Mouse (Mus musculus): ENCODE measurements around the gene Rtkn. TPM values are rescaled to one million over a fixed set of nuclear protein-coding genes. Genes with fewer than 3 reads are reported as not detected.
A peak's percentile ranks its signal among the peaks of the same experiment; 100 is the strongest.

Gene Rtkn
- polyA plus RNA-seq, 1 experiment from 2014 or later = 18.0 TPM

DNA sequence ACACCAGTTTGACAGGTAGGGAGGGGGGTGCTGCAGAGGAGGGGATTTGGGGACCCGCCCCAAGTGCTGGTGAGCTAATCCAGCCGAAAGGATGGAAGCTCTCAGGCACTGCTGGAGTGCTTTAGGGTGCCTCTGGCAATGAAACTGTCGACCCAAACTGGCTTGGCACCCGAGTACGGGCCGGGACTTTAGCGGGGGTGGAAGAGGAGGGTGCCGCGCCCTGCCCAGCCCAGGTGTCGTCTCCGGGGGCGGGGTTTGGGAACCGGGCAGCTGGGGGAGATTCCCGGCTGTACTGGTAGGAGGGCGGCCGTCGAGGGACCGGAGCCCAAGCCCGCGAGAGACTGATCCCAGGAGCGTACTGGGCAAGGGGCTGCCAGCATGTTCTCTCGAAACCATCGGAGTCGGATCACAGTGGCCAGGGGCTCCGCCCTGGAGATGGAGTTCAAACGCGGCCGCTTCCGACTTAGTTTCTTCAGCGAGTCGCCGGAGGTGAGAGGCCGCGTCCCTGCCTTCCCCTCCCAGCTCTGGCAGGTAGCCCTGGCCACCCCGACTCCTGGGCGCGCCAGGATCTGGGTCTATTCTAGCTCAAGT, 403 bp downstream of the Rtkn start:
- H3K36me3 ChIP-seq (ENCODE audit: control insufficient read depth, insufficient read depth, low read length) = no peaks in the 10 kb centered on the region; the same call in 1 of the 2 replicates
- ATAC-seq (ENCODE audit: low FRiP score, low TSS enrichment) = no peak
- 2% methylated on average over 37 of the region's 37 CpGs for WGBS
- H3K9ac ChIP-seq (ENCODE audit: low read depth, low read length) = peak overlapping the region; percentile 89
- H3K9me3 ChIP-seq (ENCODE audit: control insufficient read depth, low read length) = no peaks in the 10 kb centered on the region
- H3K4me1 ChIP-seq (ENCODE audit: control insufficient read depth, insufficient read depth, low read length) = peaks cover 34% of the 10 kb centered on the region
- no peaks in the 10 kb centered on the region for H3K27me3 ChIP-seq (ENCODE audit: control insufficient read depth, insufficient read depth, low read length)
- peak overlapping the region; percentile 74 for H3K4me2 ChIP-seq (replicated peaks; ENCODE audit: low read depth, low read length)
- peak overlapping the region; percentile 66 for H3K4me3 ChIP-seq (ENCODE audit: low read length)
- peak overlapping the region; percentile 99 for H3K27ac ChIP-seq (ENCODE audit: low read depth, low read length)

GRCm38 (mm10) chr6:83136291-83136880, 1.1 kb downstream of the Rtkn start:
- Histone ChIP-seq H3K4me2 (replicated peaks; ENCODE audit: low read depth, low read length) (peak overlapping the region; percentile 74), H3K27me3 (ENCODE audit: control insufficient read depth, insufficient read depth, low read length) (no peaks in the 10 kb centered on the region), H3K4me1 (ENCODE audit: control insufficient read depth, insufficient read depth, low read length) (peaks cover 28% of the 10 kb centered on the region), H3K4me3 (ENCODE audit: low read length) (peak overlapping the region; percentile 66), H3K9me3 (ENCODE audit: control insufficient read depth, low read length) (no peaks in the 10 kb centered on the region), H3K36me3 (ENCODE audit: control insufficient read depth, insufficient read depth, low read length) (no peaks in the 10 kb centered on the region; the same call in 1 of the 2 replicates), H3K27ac (ENCODE audit: low read depth, low read length) (peak overlapping the region; percentile 99), H3K9ac (ENCODE audit: low read depth, low read length) (peak overlapping the region; percentile 89)
- WGBS = 14% methylated on average over 5 of the region's 5 CpGs
- peak; percentile 7; the same call in 1 of the 2 replicates for ATAC-seq (ENCODE audit: low FRiP score, low TSS enrichment)

DNA sequence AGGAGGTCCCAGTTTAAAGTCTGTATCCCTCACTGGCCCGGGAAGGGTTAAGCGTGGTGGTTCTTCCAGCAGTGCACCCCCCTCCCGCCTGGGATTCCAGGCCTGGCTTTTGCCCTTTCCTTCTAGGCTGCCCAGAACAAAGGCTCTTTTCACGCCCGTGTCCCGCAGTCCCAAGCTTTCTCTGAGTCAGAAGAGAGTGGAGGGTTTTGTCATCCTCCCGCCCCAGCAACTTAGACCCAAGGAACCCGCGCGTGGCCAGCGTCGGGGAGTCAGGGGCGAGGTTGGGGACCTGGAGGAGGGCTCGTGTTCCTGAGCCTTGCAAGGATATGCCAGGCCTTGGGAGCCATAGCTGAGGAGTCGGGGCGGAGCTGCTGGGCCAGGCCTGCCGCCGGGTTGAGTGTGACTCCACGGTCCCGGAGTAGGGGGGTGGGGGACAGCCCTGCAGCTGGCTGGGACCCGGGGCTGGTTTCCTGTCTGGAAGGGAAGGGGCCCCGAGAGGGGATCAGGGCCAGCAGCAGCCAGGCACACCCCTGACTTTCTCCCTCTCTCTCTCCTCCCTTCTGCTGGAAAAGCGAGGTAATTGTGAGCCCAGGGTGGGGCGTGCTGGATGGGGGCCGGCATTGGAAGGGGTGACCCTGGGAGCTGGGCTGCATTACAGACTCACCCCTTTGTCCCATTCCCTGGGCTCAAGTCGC, 1.8 kb downstream of the Rtkn start:
- H3K9me3 ChIP-seq (ENCODE audit: control insufficient read depth, low read length) = no peaks in the 10 kb centered on the region
- no peaks in the 10 kb centered on the region for H3K27me3 ChIP-seq (ENCODE audit: control insufficient read depth, insufficient read depth, low read length)
- no peaks in the 10 kb centered on the region; the same call in 1 of the 2 replicates for H3K36me3 ChIP-seq (ENCODE audit: control insufficient read depth, insufficient read depth, low read length)
- under 1% methylated on average over 25 of the region's 26 CpGs for WGBS
- H3K9ac ChIP-seq (ENCODE audit: low read depth, low read length) = peak overlapping the region; percentile 89
- peak; percentile 76 for ATAC-seq (ENCODE audit: low FRiP score, low TSS enrichment)
- peaks cover 33% of the 10 kb centered on the region for H3K4me1 ChIP-seq (ENCODE audit: control insufficient read depth, insufficient read depth, low read length)
- peak overlapping the region; percentile 74 for H3K4me2 ChIP-seq (replicated peaks; ENCODE audit: low read depth, low read length)
- H3K4me3 ChIP-seq (ENCODE audit: low read length) = peak overlapping the region; percentile 66
- peak overlapping the region; percentile 99 for H3K27ac ChIP-seq (ENCODE audit: low read depth, low read length)

DNA sequence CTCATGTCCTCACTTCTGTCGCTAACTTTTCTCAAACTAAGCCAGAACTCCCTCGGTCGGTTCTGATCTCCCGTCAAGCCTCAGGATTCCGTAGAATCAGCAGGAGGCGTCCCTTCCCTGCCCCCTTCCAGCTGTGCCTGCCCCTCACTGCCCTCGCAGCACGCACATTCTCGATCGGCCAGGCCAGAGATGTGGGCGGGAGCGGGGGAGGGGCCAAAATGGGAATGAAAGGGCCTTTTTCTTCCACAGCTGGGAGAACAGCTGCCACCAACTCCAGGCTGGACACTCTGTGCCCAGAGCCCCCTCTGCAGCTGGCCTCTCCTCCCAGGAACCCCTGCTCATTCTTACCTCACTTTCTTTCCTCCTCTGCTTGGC, 2.3 kb downstream of the Rtkn start:
- H3K4me1 ChIP-seq (ENCODE audit: control insufficient read depth, insufficient read depth, low read length) = peaks cover 38% of the 10 kb centered on the region
- no peaks in the 10 kb centered on the region for H3K9me3 ChIP-seq (ENCODE audit: control insufficient read depth, low read length)
- H3K36me3 ChIP-seq (ENCODE audit: control insufficient read depth, insufficient read depth, low read length) = no peaks in the 10 kb centered on the region; the same call in 1 of the 2 replicates
- peak overlapping the region; percentile 66 for H3K4me3 ChIP-seq (ENCODE audit: low read length)
- ATAC-seq (ENCODE audit: low FRiP score, low TSS enrichment) = peak; percentile 84
- under 1% methylated on average over 12 of the region's 12 CpGs for WGBS
- no peaks in the 10 kb centered on the region for H3K27me3 ChIP-seq (ENCODE audit: control insufficient read depth, insufficient read depth, low read length)
- peak overlapping the region; percentile 89 for H3K9ac ChIP-seq (ENCODE audit: low read depth, low read length)
- H3K27ac ChIP-seq (ENCODE audit: low read depth, low read length) = peak overlapping the region; percentile 99
- peak overlapping the region; percentile 74 for H3K4me2 ChIP-seq (replicated peaks; ENCODE audit: low read depth, low read length)

- Histone ChIP-seq H3K4me3 (ENCODE audit: low read length) (peak overlapping the region; percentile 66), H3K4me1 (ENCODE audit: control insufficient read depth, insufficient read depth, low read length) (peaks cover 38% of the 10 kb centered on the region), H3K27me3 (ENCODE audit: control insufficient read depth, insufficient read depth, low read length) (no peaks in the 10 kb centered on the region), H3K9ac (ENCODE audit: low read depth, low read length) (peak overlapping the region; percentile 89), H3K9me3 (ENCODE audit: control insufficient read depth, low read length) (no peaks in the 10 kb centered on the region), H3K27ac (ENCODE audit: low read depth, low read length) (peak overlapping the region; percentile 99), H3K36me3 (ENCODE audit: control insufficient read depth, insufficient read depth, low read length) (peaks cover 2% of the 10 kb centered on the region; the same call in 1 of the 2 replicates), H3K4me2 (replicated peaks; ENCODE audit: low read depth, low read length) (peak overlapping the region; percentile 74)
- under 1% methylated on average over 11 of the region's 11 CpGs for WGBS
- ATAC-seq (ENCODE audit: low FRiP score, low TSS enrichment) = peak; percentile 51
These were observed 2.8 kb downstream of the Rtkn start for GRCm38 (mm10) chr6:83138056-83138455.

DNA sequence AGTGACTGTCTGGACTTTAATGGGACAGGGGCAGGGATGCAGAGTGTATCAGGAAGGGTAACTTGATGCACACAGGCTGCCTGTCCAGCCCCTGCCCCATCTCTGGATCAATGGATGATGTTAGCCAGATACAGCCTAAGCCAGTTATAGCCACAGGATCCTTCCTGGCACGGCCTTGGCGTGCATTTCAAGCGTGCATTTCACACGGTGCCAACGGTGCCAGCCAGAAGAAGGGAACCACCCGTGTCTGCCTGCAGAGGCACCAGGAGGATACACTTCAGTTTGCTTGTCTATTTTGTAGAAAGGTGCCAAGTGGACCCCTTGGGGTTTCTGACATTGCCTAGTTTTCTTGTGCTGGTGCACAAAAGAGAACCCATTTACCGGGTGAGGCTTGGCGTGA, 4.8 kb downstream of the Rtkn start:
- Histone ChIP-seq H3K9ac (ENCODE audit: low read depth, low read length) (no peak overlapping the region), H3K4me3 (ENCODE audit: low read length) (no peak overlapping the region), H3K27me3 (ENCODE audit: control insufficient read depth, insufficient read depth, low read length) (no peaks in the 10 kb centered on the region), H3K4me2 (replicated peaks; ENCODE audit: low read depth, low read length) (no peak overlapping the region), H3K4me1 (ENCODE audit: control insufficient read depth, insufficient read depth, low read length) (peaks cover 32% of the 10 kb centered on the region), H3K36me3 (ENCODE audit: control insufficient read depth, insufficient read depth, low read length) (peaks cover 3% of the 10 kb centered on the region; the same call in 1 of the 2 replicates), H3K27ac (ENCODE audit: low read depth, low read length) (no peak overlapping the region), H3K9me3 (ENCODE audit: control insufficient read depth, low read length) (no peaks in the 10 kb centered on the region)
- 96% methylated on average over 8 of the region's 8 CpGs for WGBS
- no peak for ATAC-seq (ENCODE audit: low FRiP score, low TSS enrichment)

GRCm38 (mm10) chr6:83141636-83142035, 6.4 kb downstream of the Rtkn start:
- Histone ChIP-seq H3K4me1 (ENCODE audit: control insufficient read depth, insufficient read depth, low read length) (peaks cover 24% of the 10 kb centered on the region), H3K4me2 (replicated peaks; ENCODE audit: low read depth, low read length) (peak overlapping the region; percentile 61), H3K36me3 (ENCODE audit: control insufficient read depth, insufficient read depth, low read length) (peaks cover 3% of the 10 kb centered on the region; the same call in 1 of the 2 replicates), H3K27ac (ENCODE audit: low read depth, low read length) (no peak overlapping the region), H3K9ac (ENCODE audit: low read depth, low read length) (no peak overlapping the region), H3K27me3 (ENCODE audit: control insufficient read depth, insufficient read depth, low read length) (no peaks in the 10 kb centered on the region), H3K4me3 (ENCODE audit: low read length) (no peak overlapping the region), H3K9me3 (ENCODE audit: control insufficient read depth, low read length) (no peaks in the 10 kb centered on the region)
- WGBS = 46% methylated on average over 4 of the region's 4 CpGs
- ATAC-seq (ENCODE audit: low FRiP score, low TSS enrichment) = no peak

- H3K27ac ChIP-seq (ENCODE audit: low read depth, low read length) = no peak overlapping the region
- peaks cover 26% of the 10 kb centered on the region for H3K4me1 ChIP-seq (ENCODE audit: control insufficient read depth, insufficient read depth, low read length)
- no peaks in the 10 kb centered on the region for H3K27me3 ChIP-seq (ENCODE audit: control insufficient read depth, insufficient read depth, low read length)
- H3K4me3 ChIP-seq (ENCODE audit: low read length) = peak overlapping the region; percentile 30
- peak overlapping the region; percentile 61 for H3K4me2 ChIP-seq (replicated peaks; ENCODE audit: low read depth, low read length)
- peaks cover 6% of the 10 kb centered on the region; the same call in 1 of the 2 replicates for H3K36me3 ChIP-seq (ENCODE audit: control insufficient read depth, insufficient read depth, low read length)
- no peaks in the 10 kb centered on the region for H3K9me3 ChIP-seq (ENCODE audit: control insufficient read depth, low read length)
- no peak for ATAC-seq (ENCODE audit: low FRiP score, low TSS enrichment)
- peak overlapping the region; percentile 62 for H3K9ac ChIP-seq (ENCODE audit: low read depth, low read length)
- WGBS = 3% methylated on average over 38 of the region's 41 CpGs
These were observed 7.0 kb downstream of the Rtkn start for GRCm38 (mm10) chr6:83142211-83142731.
